Mouse (Mus musculus) left cerebral cortex, adult 11 months (tissue): ENCODE measurements around the gene Abcc8.
A peak's percentile ranks its signal among the peaks of the same experiment; 100 is the strongest.

Source experiments
- DNase-seq: peaks from one replicate; pipeline ENCODE4 v3.0.0; 2022; ENCODE audit warnings: low spot score

The Abcc8 gene

GRCm38 (mm10) chr7:46105484-46105883 lies 74.3 kb downstream of the Abcc8 start:
- DNase-seq, result no peak

GRCm38 (mm10) chr7:46104256-46104915 lies 75.4 kb downstream of the Abcc8 start:
- no peak for DNase-seq

- no peak for DNase-seq
These were observed 76.1 kb downstream of the Abcc8 start for GRCm38 (mm10) chr7:46103771-46104170.

GRCm38 (mm10) chr7:46103075-46103591 lies 76.7 kb downstream of the Abcc8 start:
- no peak for DNase-seq

- DNase-seq, result peak; percentile 58
These were observed 79.3 kb downstream of the Abcc8 start, which contains the start of gene Kcnj11 for GRCm38 (mm10) chr7:46100563-46100962. Kcnj11 (minus strand) TSS chr7:46100764.

- no peak for DNase-seq
These were observed 80.2 kb downstream of the Abcc8 start for GRCm38 (mm10) chr7:46099682-46100081.

- DNase-seq, result no peak
These were observed 80.9 kb downstream of the Abcc8 start for GRCm38 (mm10) chr7:46098919-46099286.

GRCm38 (mm10) chr7:46098221-46098918 lies 81.5 kb downstream of the Abcc8 start:
- DNase-seq, result no peak

- no peak for DNase-seq
These were observed 82.5 kb downstream of the Abcc8 start for GRCm38 (mm10) chr7:46097319-46097783.

GRCm38 (mm10) chr7:46096136-46096535 lies 83.7 kb downstream of the Abcc8 start:
- no peak for DNase-seq

GRCm38 (mm10) chr7:46092803-46093202 lies 87.0 kb downstream of the Abcc8 start:
- DNase-seq, result no peak

- no peak for DNase-seq
These were observed 91.6 kb downstream of the Abcc8 start for GRCm38 (mm10) chr7:46088241-46088640.

- no peak for DNase-seq
These were observed 93.5 kb downstream of the Abcc8 start for GRCm38 (mm10) chr7:46086378-46086777.

GRCm38 (mm10) chr7:46084839-46085513 lies 94.9 kb downstream of the Abcc8 start:
- DNase-seq, result no peak

GRCm38 (mm10) chr7:46084024-46084423 lies 95.8 kb downstream of the Abcc8 start:
- DNase-seq, result no peak

GRCm38 (mm10) chr7:46077675-46078074 lies 102.2 kb downstream of the Abcc8 start:
- DNase-seq, result no peak

- no peak for DNase-seq
These were observed 103.0 kb downstream of the Abcc8 start for GRCm38 (mm10) chr7:46076844-46077243.

GRCm38 (mm10) chr7:46068831-46069230 lies 111.0 kb downstream of the Abcc8 start:
- DNase-seq, result no peak

- no peak for DNase-seq
These were observed 116.5 kb downstream of the Abcc8 start for GRCm38 (mm10) chr7:46063296-46063695.

GRCm38 (mm10) chr7:46061614-46062013 lies 118.2 kb downstream of the Abcc8 start:
- DNase-seq, result no peak

- DNase-seq, result no peak
These were observed 119.1 kb downstream of the Abcc8 start for GRCm38 (mm10) chr7:46060688-46061087.

GRCm38 (mm10) chr7:46058882-46059281 lies 121.0 kb downstream of the Abcc8 start:
- no peak for DNase-seq
